Mouse (Mus musculus) liver, embryonic 12.5 days (tissue): ENCODE data around the gene Galnt3. TPM values are rescaled to one million over a fixed set of nuclear protein-coding genes. Genes with fewer than 3 reads are reported as not detected.

Experiments used
- ATAC-seq: fragments of 200-750 bp; cut with Nextera tagmentation; 2 replicates; pipeline ENCODE4 v1.8.0; 2017; ENCODE audit warnings: moderate number of reproducible peaks, mild to moderate bottlenecking, moderate library complexity
- H3K27ac ChIP-seq: fragments of 300-500 bp; sonication (generic); 2 replicates; pipeline ENCODE4 v1.5.1; 2016; ENCODE audit warnings: mild to moderate bottlenecking
- H3K27me3 ChIP-seq: fragments of 300-500 bp; sonication (generic); replicated peaks from 2 replicates; pipeline ENCODE4 v1.6.1; 2016; ENCODE audit warnings: mild to moderate bottlenecking, moderate library complexity
- H3K36me3 ChIP-seq: fragments of 300-500 bp; sonication (generic); 2 replicates; pipeline ENCODE4 v1.6.1; 2016; ENCODE audit warnings: mild to moderate bottlenecking, moderate library complexity
- H3K4me1 ChIP-seq: fragments of 300-500 bp; sonication (generic); 2 replicates; pipeline ENCODE4 v1.6.1; 2016
- H3K4me2 ChIP-seq: fragments of 300-500 bp; sonication (generic); 2 replicates; pipeline ENCODE4 v1.6.1; 2016; ENCODE audit warnings: mild to moderate bottlenecking, moderate library complexity
- H3K4me3 ChIP-seq: fragments of 300-500 bp; sonication (generic); 2 replicates; pipeline ENCODE4 v1.5.1; 2016; ENCODE audit warnings: mild to moderate bottlenecking, moderate library complexity
- H3K9ac ChIP-seq: fragments of 300-500 bp; sonication (generic); 2 replicates; pipeline ENCODE4 v1.6.1; 2016; ENCODE audit warnings: mild to moderate bottlenecking, moderate library complexity
- H3K9me3 ChIP-seq: fragments of 300-500 bp; sonication (generic); replicated peaks from 2 replicates; pipeline ENCODE4 v1.6.1; 2016; ENCODE audit warnings: mild to moderate bottlenecking, moderate library complexity
- whole genome bisulfite sequencing: fragments of 180-500 bp; shearing (Covaris S2); methylation state at CpG from one replicate; pipeline ENCODE4 v1.1.7; 2016; ENCODE audit not compliant: insufficient replicate concordance; 5-methylcytosine and 5-hydroxymethylcytosine counted together
- polyA plus RNA-seq: library from polyadenylated mRNA; unstranded; fragments of >200 nt; fragmentation: Nextera tagmentation; extraction: Ambion mirVana; gene quantifications from 2 replicates; pipeline ENCODE4 v1.2.1, GENCODE M21; 2016

Galnt3 gene
- polyA plus RNA-seq, 1 experiment from 2014 or later = 0.38 TPM

- H3K9ac ChIP-seq = no peak overlapping the region
- no peak for ATAC-seq
- H3K9me3 ChIP-seq = no peaks in the 10 kb centered on the region
- no peak overlapping the region for H3K27ac ChIP-seq
- H3K27me3 ChIP-seq = no peaks in the 10 kb centered on the region
- H3K4me2 ChIP-seq = no peak overlapping the region
- no peaks in the 10 kb centered on the region for H3K4me1 ChIP-seq
- H3K4me3 ChIP-seq = no peak overlapping the region
- 79% methylated on average over 9 of the region's 9 CpGs for WGBS
- H3K36me3 ChIP-seq = no peaks in the 10 kb centered on the region
These were observed 23.0 kb downstream of the Galnt3 start for GRCm38 (mm10) chr2:66101686-66102304.

DNA sequence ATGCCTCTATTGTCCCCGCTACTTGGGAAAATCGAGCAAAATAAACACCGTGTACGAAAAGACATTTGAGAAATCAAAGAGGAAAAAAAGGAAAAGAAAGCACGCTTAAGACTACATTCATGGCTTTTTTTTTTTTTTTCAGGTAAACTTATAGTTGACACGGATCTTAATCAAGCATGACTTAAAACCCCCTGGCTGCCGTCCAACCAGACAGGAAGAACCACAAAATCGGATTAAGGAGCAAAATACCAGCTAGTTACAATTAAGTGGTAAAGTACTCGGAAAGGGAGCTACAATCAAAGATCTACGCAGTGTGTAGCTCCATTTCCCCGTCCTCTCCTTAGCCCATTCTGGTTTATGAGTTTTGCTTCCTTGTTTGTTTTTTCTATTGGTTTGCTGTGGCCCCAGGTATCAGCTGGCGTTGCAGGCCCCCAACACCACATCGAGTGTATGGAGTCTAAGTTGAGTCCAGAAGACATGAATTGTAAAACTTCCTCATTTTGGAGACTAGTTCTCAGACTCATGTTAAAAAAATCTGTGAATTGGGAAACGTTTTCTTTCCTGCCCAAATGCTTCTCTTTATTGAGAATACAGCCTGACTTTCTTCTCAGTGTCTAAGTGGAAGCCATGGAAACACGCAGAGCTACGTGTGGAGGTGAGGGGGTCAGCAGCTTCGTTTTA is 24.0 kb downstream of the Galnt3 start:
- no peak for ATAC-seq
- no peaks in the 10 kb centered on the region for H3K4me1 ChIP-seq
- H3K9ac ChIP-seq = no peak overlapping the region
- H3K27ac ChIP-seq = no peak overlapping the region
- no peaks in the 10 kb centered on the region for H3K9me3 ChIP-seq
- 64% methylated on average over 17 of the region's 17 CpGs for WGBS
- no peak overlapping the region for H3K4me3 ChIP-seq
- H3K4me2 ChIP-seq = no peak overlapping the region
- no peaks in the 10 kb centered on the region for H3K36me3 ChIP-seq
- no peaks in the 10 kb centered on the region for H3K27me3 ChIP-seq

- Histone ChIP-seq H3K4me2 (no peak overlapping the region), H3K4me1 (no peaks in the 10 kb centered on the region), H3K27ac (no peak overlapping the region), H3K9ac (no peak overlapping the region), H3K4me3 (no peak overlapping the region), H3K27me3 (no peaks in the 10 kb centered on the region), H3K9me3 (no peaks in the 10 kb centered on the region), H3K36me3 (no peaks in the 10 kb centered on the region)
- no peak for ATAC-seq
- 78% methylated on average over 7 of the region's 7 CpGs for WGBS
These were observed 24.6 kb downstream of the Galnt3 start for GRCm38 (mm10) chr2:66100239-66100638.

- H3K36me3 ChIP-seq = no peaks in the 10 kb centered on the region
- no peaks in the 10 kb centered on the region for H3K4me1 ChIP-seq
- 66% methylated on average over 4 of the region's 4 CpGs for WGBS
- no peaks in the 10 kb centered on the region for H3K9me3 ChIP-seq
- H3K9ac ChIP-seq = no peak overlapping the region
- no peak for ATAC-seq
- H3K27ac ChIP-seq = no peak overlapping the region
- no peak overlapping the region for H3K4me3 ChIP-seq
- H3K27me3 ChIP-seq = no peaks in the 10 kb centered on the region
- no peak overlapping the region for H3K4me2 ChIP-seq
These were observed 30.1 kb downstream of the Galnt3 start for GRCm38 (mm10) chr2:66094622-66095181.

DNA sequence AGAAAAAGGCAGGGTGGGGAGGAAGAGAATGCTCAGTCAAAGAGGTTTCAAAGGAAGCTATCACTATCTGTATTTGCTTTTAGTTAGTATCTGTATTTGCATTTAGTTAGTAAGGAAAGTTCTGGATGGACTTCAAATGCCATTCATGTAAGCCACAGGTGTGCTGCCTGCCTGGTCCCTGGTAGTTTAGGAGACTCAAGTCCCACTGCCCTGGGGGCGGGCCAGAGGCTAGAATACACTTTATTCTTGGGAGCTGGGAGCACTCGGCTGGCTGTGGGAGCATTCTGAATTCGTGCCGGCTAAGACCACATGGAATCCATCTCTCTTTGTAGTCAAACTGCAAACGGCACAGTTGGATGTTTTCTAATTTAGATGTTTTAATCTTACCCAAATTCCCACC is 33.5 kb downstream of the Galnt3 start:
- 60% methylated on average over 5 of the region's 5 CpGs for whole genome bisulfite sequencing
- no peaks in the 10 kb centered on the region for H3K36me3 ChIP-seq
- H3K27ac ChIP-seq = no peak overlapping the region
- no peak overlapping the region for H3K9ac ChIP-seq
- ATAC-seq = no peak
- no peak overlapping the region for H3K4me3 ChIP-seq
- no peaks in the 10 kb centered on the region for H3K27me3 ChIP-seq
- no peak overlapping the region for H3K4me2 ChIP-seq
- no peaks in the 10 kb centered on the region for H3K9me3 ChIP-seq
- no peaks in the 10 kb centered on the region for H3K4me1 ChIP-seq

- Histone ChIP-seq H3K4me1 (no peaks in the 10 kb centered on the region), H3K36me3 (no peaks in the 10 kb centered on the region), H3K27ac (no peak overlapping the region), H3K4me2 (no peak overlapping the region), H3K4me3 (no peak overlapping the region), H3K9ac (no peak overlapping the region), H3K9me3 (no peaks in the 10 kb centered on the region), H3K27me3 (no peaks in the 10 kb centered on the region)
- 62% methylated on average over 4 of the region's 4 CpGs for WGBS
- ATAC-seq = no peak
These were observed 42.9 kb downstream of the Galnt3 start for GRCm38 (mm10) chr2:66081876-66082275.

GRCm38 (mm10) chr2:66080731-66081130 is 44.1 kb downstream of the Galnt3 start:
- Histone ChIP-seq H3K4me1 (no peaks in the 10 kb centered on the region), H3K27ac (no peak overlapping the region), H3K9me3 (no peaks in the 10 kb centered on the region), H3K27me3 (no peaks in the 10 kb centered on the region), H3K4me2 (no peak overlapping the region), H3K9ac (no peak overlapping the region), H3K4me3 (no peak overlapping the region), H3K36me3 (no peaks in the 10 kb centered on the region)
- no peak for ATAC-seq
- WGBS = 78% methylated on average over 2 of the region's 2 CpGs

DNA sequence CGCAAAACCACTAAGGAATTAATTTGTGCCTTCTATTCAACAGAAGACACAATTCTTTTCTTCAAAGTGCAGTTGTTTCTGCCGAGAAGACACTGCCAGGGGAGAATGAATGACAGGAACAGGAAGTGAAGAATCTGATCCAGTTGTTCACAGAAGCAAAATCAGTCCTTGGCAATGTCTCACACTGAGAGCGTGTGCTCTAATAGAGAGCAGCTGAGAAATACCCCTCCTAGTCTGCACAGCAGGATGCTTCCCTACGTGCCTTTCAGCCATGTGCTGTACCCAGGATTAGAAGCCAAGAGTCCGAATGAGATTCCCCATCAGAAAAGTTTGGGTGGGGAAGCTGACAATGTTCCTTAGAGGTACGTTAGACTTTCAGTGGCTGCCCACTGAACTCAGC is 55.3 kb downstream of the Galnt3 start:
- no peaks in the 10 kb centered on the region for H3K27me3 ChIP-seq
- H3K9ac ChIP-seq = no peak overlapping the region
- 35% methylated on average over 6 of the region's 6 CpGs for WGBS
- H3K27ac ChIP-seq = no peak overlapping the region
- no peak overlapping the region for H3K4me3 ChIP-seq
- H3K36me3 ChIP-seq = no peaks in the 10 kb centered on the region
- no peaks in the 10 kb centered on the region for H3K9me3 ChIP-seq
- H3K4me2 ChIP-seq = no peak overlapping the region
- ATAC-seq = no peak
- H3K4me1 ChIP-seq = no peaks in the 10 kb centered on the region

GRCm38 (mm10) chr2:66063291-66063690 is 61.5 kb downstream of the Galnt3 start:
- Histone ChIP-seq H3K4me2 (no peak overlapping the region), H3K27ac (no peak overlapping the region), H3K27me3 (no peaks in the 10 kb centered on the region), H3K9ac (no peak overlapping the region), H3K4me1 (no peaks in the 10 kb centered on the region), H3K36me3 (no peaks in the 10 kb centered on the region), H3K4me3 (no peak overlapping the region), H3K9me3 (no peaks in the 10 kb centered on the region)
- 70% methylated on average over 10 of the region's 10 CpGs for WGBS
- ATAC-seq = no peak

- H3K27ac ChIP-seq = no peak overlapping the region
- H3K4me1 ChIP-seq = no peaks in the 10 kb centered on the region
- H3K4me3 ChIP-seq = no peak overlapping the region
- WGBS = 88% methylated on average over 12 of the region's 12 CpGs
- ATAC-seq = no peak
- peaks cover 16% of the 10 kb centered on the region for H3K9me3 ChIP-seq
- H3K9ac ChIP-seq = no peak overlapping the region
- H3K4me2 ChIP-seq = no peak overlapping the region
- H3K27me3 ChIP-seq = no peaks in the 10 kb centered on the region
- H3K36me3 ChIP-seq = no peaks in the 10 kb centered on the region
These were observed 80.2 kb downstream of the Galnt3 start for GRCm38 (mm10) chr2:66044405-66045089.

DNA sequence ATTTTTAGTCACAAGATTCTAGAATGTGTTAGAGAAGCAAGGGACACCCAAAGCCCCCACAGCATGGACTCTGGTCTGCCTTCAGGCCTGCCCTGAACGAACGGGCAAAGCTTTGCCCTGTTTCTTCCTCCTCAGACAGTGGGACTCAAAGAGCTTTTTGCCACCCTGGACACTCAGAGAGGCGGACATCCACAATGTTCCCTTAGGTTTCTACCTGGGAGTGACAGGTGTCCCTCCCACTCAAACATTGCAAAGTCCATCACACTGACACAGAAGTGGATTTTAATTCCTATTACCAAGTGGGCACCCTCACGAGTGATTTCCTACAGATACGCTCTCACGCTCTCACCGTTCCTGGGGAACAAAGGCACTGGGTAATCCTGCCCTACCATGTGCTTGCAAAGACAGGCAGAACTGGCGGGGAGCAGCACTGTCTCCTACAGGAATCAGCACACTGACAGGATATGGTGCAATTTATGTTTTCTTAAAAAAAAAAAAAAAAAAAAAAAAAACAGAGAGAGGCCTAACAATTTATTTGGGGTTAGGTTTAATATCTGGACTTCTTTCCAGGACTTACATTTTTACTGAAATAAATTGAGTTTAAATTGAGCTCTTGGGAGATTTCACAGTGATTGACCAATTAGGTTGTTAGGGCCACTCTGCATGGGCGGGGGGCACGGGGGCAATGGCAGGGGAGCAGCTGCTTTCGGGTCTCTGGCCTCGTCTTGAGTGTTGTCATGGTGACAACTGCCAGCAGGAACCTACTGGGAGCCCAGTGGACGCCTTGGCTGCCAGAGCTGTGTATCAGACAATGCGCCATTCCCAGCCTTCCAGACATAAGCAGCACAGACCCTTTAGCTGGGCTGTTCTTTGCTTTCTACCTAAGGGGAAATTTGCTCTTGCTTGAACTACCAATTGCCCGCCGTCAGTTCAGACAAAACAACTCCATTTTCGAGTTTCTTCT is 81.1 kb downstream of the Galnt3 start:
- no peaks in the 10 kb centered on the region for H3K36me3 ChIP-seq
- no peak overlapping the region for H3K4me2 ChIP-seq
- peaks cover 16% of the 10 kb centered on the region for H3K9me3 ChIP-seq
- no peak overlapping the region for H3K9ac ChIP-seq
- H3K4me1 ChIP-seq = no peaks in the 10 kb centered on the region
- WGBS = 72% methylated on average over 17 of the region's 17 CpGs
- H3K27me3 ChIP-seq = no peaks in the 10 kb centered on the region
- no peak for ATAC-seq
- no peak overlapping the region for H3K4me3 ChIP-seq
- H3K27ac ChIP-seq = no peak overlapping the region
